Mouse (Mus musculus) hindbrain, embryonic 14.5 days (tissue): ENCODE results near the gene Coq7. TPM values are rescaled to one million over a fixed set of nuclear protein-coding genes. Genes with fewer than 3 reads are reported as not detected.

Source experiments
- ATAC-seq: fragments of 200-750 bp; cut with Nextera tagmentation; 2 replicates; pipeline ENCODE4 v1.8.0; 2017; ENCODE audit warnings: moderate number of reproducible peaks, mild to moderate bottlenecking, moderate TSS enrichment, moderate library complexity; ENCODE audit not compliant: low FRiP score
- DNase-seq: peaks from one replicate; pipeline ENCODE4 v3.0.0-alpha.2; 2015; ENCODE audit warnings: low spot score
- H3K27ac ChIP-seq: fragments of 300-500 bp; sonication (generic); 2 replicates; pipeline ENCODE4 v1.5.1; 2014; ENCODE audit warnings: mild to moderate bottlenecking, moderate library complexity
- H3K27me3 ChIP-seq: fragments of 300-500 bp; sonication (generic); 2 replicates; pipeline ENCODE4 v1.6.1; 2014; ENCODE audit warnings: mild to moderate bottlenecking, low read length, mixed read lengths; ENCODE audit not compliant: control insufficient read depth, insufficient read depth
- H3K36me3 ChIP-seq: fragments of 300-500 bp; sonication (generic); replicated peaks from 2 replicates; pipeline ENCODE4 v1.6.1; 2014; ENCODE audit not compliant: control insufficient read depth, insufficient read depth
- H3K4me1 ChIP-seq: fragments of 300-500 bp; sonication (generic); replicated peaks from 2 replicates; pipeline ENCODE4 v1.6.1; 2014; ENCODE audit warnings: antibody characterized with exemption, low read length, mixed read lengths; ENCODE audit not compliant: control insufficient read depth, insufficient read depth
- H3K4me2 ChIP-seq: fragments of 300-500 bp; sonication (generic); replicated peaks from 2 replicates; pipeline ENCODE4 v1.6.1; 2014; ENCODE audit warnings: mild to moderate bottlenecking, moderate library complexity
- H3K4me3 ChIP-seq: fragments of 300-500 bp; sonication (generic); replicated peaks from 2 replicates; pipeline ENCODE4 v1.5.1; 2014; ENCODE audit warnings: mild to moderate bottlenecking, low read length
- H3K9ac ChIP-seq: fragments of 300-500 bp; sonication (generic); 2 replicates; pipeline ENCODE4 v1.6.1; 2014
- H3K9me3 ChIP-seq: fragments of 300-500 bp; sonication (generic); 2 replicates; pipeline ENCODE4 v1.6.1; 2016; ENCODE audit warnings: low read length; ENCODE audit not compliant: control insufficient read depth
- WGBS: fragments of 180-500 bp; shearing (Covaris S2); extraction: QIAGEN DNeasy Blood & Tissue Kit; methylation state at CpG from one replicate; pipeline ENCODE4 v1.1.7; 2014; 5-methylcytosine and 5-hydroxymethylcytosine counted together
- polyA plus RNA-seq: library from polyadenylated mRNA; unstranded; fragments of >200 nt; fragmentation: Nextera tagmentation; extraction: Ambion mirVana; gene quantifications from 2 replicates; pipeline ENCODE4 v1.2.1, GENCODE M21; 2014

The Coq7 gene
- polyA plus RNA-seq, 1 experiment from 2014 or later, result 113 TPM

DNA sequence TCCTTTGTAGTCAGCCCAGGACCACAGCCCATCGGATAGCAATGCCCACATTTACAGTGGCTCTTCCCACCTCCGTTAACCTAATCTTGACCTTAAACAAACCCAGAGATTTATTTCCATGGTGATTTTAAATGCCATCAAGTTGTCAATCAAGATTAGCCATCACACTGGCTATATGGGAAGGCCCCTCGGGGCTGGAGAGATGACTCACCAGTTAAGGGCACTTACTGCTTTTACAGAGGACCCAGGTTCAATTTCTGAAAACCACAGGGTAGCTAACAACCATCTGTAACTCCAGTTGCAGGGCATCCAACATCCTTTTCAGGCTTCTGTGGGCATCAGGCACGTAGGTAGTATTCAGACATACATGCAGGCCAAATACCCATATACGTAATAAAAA, 56.7 kb downstream of the Coq7 start:
- Histone ChIP-seq H3K9me3 (0 out of 2 replicates have a peak, but pooled peaks cover 2% of the 10 kb centered on the region), H3K27ac (no peak overlapping the region), H3K4me1 (no peaks in the 10 kb centered on the region), H3K27me3 (no peaks in the 10 kb centered on the region), H3K36me3 (no peaks in the 10 kb centered on the region), H3K4me2 (no peak overlapping the region), H3K9ac (no peak overlapping the region), H3K4me3 (no peak overlapping the region)
- no peak for DNase-seq
- 81% methylated on average over 5 of the region's 5 CpGs for WGBS
- no peak for ATAC-seq

DNA sequence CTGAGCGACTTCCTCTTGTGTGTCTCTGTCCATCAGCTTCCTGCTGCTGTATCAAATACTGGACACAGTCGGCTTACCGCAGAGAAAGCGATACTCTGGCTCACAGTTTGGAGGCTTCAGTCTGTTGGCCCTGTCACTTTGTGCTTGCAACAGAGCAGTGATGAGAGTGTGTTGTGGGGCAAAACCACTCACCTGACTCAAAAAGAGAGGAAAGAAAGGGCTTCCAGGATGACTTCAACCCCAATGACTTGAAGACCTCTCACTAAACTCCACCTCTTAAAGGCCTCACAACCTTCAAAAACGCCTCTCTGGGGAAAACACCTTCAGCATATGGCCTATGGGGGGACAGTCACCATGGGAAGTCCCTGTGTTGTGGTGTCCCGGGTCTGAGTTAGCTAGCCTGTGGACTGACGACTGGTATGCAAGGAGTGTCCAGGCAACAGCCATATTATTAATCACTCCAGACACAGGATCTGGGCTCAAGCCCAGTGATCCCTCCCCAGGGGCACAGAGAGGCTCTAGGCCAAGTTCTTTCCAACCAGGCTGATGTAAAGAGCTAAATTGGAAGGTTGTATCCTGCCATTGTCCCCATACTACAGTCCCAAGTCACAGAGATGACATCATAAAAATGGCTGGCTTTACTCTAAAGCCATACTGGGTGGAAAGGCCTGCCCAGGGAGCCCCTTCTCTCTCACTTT, 58.0 kb downstream of the Coq7 start:
- Histone ChIP-seq H3K4me1 (no peaks in the 10 kb centered on the region), H3K9ac (no peak overlapping the region), H3K4me2 (no peak overlapping the region), H3K9me3 (0 out of 2 replicates have a peak, but pooled peaks cover 2% of the 10 kb centered on the region), H3K27ac (no peak overlapping the region), H3K36me3 (no peaks in the 10 kb centered on the region), H3K27me3 (no peaks in the 10 kb centered on the region), H3K4me3 (no peak overlapping the region)
- DNase-seq (no peak), ATAC-seq (no peak)
- WGBS, result 84% methylated on average over 7 of the region's 7 CpGs

DNA sequence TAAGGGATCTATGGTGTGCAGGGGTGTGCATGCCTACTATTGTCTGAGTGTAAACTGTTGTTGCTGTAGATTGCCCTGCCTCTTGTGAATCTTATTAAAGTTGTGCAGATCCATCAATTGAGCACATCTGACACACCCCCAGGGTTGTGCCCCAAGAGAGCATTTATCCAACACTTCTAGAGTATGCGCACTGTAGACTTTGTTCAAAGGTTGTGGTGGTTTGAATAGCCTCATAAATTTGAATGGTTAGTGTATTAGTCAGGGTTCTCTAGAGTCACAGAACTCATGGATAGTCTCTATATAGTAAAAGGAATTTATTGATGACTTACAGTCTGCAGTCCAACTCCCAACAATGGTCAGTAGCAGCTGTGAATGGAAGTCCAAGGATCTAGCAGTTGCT, 60.3 kb downstream of the Coq7 start:
- DNase-seq (no peak), ATAC-seq (no peak)
- no peak overlapping the region for H3K4me3 ChIP-seq
- no peaks in the 10 kb centered on the region for H3K27me3 ChIP-seq
- H3K9me3 ChIP-seq, result 0 out of 2 replicates have a peak, but pooled peaks cover 2% of the 10 kb centered on the region
- no peaks in the 10 kb centered on the region for H3K4me1 ChIP-seq
- no peaks in the 10 kb centered on the region for H3K36me3 ChIP-seq
- H3K4me2 ChIP-seq, result no peak overlapping the region
- 82% methylated on average over 1 of the region's 1 CpGs for WGBS
- H3K27ac ChIP-seq, result no peak overlapping the region
- H3K9ac ChIP-seq, result no peak overlapping the region

DNA sequence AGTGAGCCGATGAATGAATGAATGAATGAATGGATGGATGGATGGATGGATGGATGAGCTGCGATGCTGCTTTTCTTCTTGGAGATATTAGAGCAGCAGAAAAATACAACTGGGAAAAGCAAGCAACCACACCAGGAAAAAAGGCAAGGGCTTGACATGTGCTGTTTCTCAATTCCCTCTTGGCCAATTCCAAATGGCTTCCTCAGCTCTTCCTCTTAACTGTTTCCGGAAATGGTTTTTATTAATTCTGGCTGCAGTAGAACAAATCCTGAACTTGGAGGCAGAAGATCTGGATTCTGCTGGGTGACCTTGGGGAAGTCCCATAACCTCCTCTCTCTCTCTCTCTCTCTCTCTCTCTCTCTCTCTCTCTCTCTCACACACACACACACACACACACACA, 65.1 kb downstream of the Coq7 start:
- 90% methylated on average over 3 of the region's 3 CpGs for WGBS
- Histone ChIP-seq H3K36me3 (no peaks in the 10 kb centered on the region), H3K4me3 (no peak overlapping the region), H3K4me2 (no peak overlapping the region), H3K4me1 (peaks cover 3% of the 10 kb centered on the region; the same call in 1 of the 2 replicates), H3K27ac (no peak overlapping the region), H3K27me3 (no peaks in the 10 kb centered on the region), H3K9me3 (no peaks in the 10 kb centered on the region), H3K9ac (no peak overlapping the region)
- DNase-seq (no peak), ATAC-seq (no peak)

DNA sequence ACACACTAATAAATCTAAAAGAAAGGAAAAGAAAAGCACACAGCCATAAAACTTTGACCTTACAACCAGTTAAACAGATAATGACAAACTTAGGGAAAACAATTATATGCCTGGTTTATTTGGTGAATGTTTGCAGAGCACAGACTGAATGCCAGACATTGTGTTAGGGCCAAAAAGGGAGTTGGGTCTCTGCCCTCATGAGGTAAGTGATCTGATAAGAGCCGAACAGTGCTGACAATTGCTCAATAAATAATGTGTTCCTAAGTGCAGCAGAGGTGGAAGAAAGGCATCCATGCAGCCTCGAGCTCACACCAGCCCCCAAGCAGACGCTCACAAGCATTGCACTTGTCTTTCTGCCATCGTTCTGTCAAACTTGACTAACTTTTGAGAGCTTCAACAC, 68.7 kb downstream of the Coq7 start:
- H3K4me2 ChIP-seq, result no peak overlapping the region
- 73% methylated on average over 4 of the region's 4 CpGs for WGBS
- no peaks in the 10 kb centered on the region for H3K36me3 ChIP-seq

DNA sequence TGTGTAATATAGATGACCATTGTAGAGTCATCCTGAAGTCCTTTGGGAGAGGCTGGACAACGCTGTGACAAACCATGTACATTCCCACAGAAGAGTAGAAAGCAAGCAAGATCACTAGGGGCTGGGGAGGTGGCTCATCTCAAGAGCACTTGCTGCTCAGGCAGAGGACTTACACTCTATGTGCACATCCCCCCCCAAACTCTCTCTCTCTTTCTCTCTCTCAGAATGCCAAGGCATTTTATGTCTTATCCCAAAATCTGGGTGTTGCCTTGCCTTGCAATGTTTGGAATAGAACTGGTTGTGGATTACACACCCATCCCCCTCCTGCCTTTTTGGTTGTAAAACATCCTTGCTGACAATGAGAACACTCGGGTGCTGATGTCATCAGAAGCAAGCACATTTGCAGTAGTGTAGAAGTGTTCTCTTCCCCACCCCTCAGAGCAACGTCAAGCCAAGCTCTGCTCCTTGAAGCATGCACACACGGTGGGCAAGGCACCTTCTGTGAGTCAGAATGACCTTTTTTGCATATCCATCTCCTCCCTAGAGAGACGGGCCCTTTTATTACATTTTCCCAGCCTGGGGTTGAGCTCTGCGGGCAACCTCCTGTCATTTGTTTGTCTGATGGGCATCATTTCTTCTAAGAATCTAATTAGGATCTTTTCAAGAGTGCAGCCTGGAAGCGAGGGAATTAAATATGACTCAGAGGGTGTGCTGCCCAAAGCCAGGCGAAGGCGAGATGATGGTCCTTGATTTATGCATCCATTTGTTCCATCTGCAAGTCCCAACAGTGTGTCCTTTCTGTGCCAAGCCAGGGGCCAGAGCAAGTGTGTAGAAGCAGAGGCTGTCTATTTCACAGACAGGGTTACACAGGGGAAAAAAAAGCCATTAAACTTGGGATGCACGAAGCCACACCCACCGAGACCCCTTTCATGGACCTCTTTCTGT, 70.1 kb downstream of the Coq7 start:
- no peak overlapping the region for H3K27ac ChIP-seq
- no peak overlapping the region for H3K4me3 ChIP-seq
- no peaks in the 10 kb centered on the region for H3K36me3 ChIP-seq
- ATAC-seq, result peak; percentile 55; the same call in 1 of the 2 replicates
- 29% methylated on average over 11 of the region's 11 CpGs for WGBS
- no peak for DNase-seq
- H3K9ac ChIP-seq, result no peak overlapping the region
- peaks cover 16% of the 10 kb centered on the region for H3K4me1 ChIP-seq
- no peaks in the 10 kb centered on the region for H3K27me3 ChIP-seq
- H3K9me3 ChIP-seq, result no peaks in the 10 kb centered on the region
- H3K4me2 ChIP-seq, result no peak overlapping the region

More for the DNA sequence above, 68.7 kb downstream of the Coq7 start:
- DNase-seq (no peak), ATAC-seq (no peak)
- Histone ChIP-seq H3K4me1 (peaks cover 16% of the 10 kb centered on the region), H3K9ac (no peak overlapping the region), H3K4me3 (no peak overlapping the region), H3K9me3 (no peaks in the 10 kb centered on the region), H3K27me3 (no peaks in the 10 kb centered on the region), H3K27ac (no peak overlapping the region)

DNA sequence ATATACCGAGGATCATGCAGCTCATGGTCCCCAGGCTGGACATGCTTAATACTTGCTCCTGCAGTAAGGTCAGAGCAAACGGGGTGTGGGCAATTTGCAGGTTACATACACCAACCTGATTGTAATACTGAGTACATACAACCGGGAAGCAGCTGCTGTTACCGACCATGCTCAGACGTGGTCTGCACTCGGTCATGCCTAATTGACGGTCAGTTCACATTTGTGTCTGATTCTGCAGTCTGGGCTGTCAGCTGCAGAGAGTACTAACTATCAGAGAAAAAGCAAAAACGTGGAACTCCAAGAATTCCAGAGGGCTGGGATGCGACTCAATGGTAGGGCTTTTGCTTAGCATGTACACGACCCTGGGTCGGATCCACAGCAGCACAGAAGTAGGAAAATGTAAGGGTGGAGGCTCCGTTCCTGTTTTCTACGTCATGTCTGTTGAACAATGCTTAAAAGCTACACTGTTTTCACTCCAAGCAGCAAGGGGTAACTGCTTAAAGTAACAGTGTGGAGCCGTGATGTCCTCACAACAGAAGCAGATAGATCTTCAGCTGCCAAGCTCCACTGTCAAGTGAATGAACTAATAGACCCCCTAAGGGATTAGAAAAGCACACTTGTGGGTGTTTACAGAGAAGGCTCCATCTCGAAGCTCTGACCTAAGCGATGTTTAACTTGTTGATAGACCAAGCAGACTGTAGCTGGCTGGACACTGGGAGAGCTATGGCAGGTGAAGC, 71.6 kb downstream of the Coq7 start:
- 0 out of 2 replicates have a peak overlapping the region, but pooled peaks have one; percentile 1 for H3K4me2 ChIP-seq
- 29% methylated on average over 16 of the region's 16 CpGs for WGBS
- no peak for DNase-seq
- no peak overlapping the region for H3K4me3 ChIP-seq
- H3K27ac ChIP-seq, result 0 out of 2 replicates have a peak overlapping the region, but pooled peaks have one; percentile 5
- no peak overlapping the region for H3K9ac ChIP-seq
- no peaks in the 10 kb centered on the region for H3K27me3 ChIP-seq
- no peak for ATAC-seq
- H3K4me1 ChIP-seq, result peaks cover 16% of the 10 kb centered on the region
- no peaks in the 10 kb centered on the region for H3K36me3 ChIP-seq
- H3K9me3 ChIP-seq, result no peaks in the 10 kb centered on the region
